Mouse (Mus musculus): Measurements from ENCODE around the gene Mob3a. TPM values are rescaled to one million over a fixed set of nuclear protein-coding genes. Genes with fewer than 3 reads are reported as not detected.

The Mob3a gene
- total and polyA plus RNA-seq, 3 experiments: 56.9 to 84.2 (median 71.4) TPM

DNA sequence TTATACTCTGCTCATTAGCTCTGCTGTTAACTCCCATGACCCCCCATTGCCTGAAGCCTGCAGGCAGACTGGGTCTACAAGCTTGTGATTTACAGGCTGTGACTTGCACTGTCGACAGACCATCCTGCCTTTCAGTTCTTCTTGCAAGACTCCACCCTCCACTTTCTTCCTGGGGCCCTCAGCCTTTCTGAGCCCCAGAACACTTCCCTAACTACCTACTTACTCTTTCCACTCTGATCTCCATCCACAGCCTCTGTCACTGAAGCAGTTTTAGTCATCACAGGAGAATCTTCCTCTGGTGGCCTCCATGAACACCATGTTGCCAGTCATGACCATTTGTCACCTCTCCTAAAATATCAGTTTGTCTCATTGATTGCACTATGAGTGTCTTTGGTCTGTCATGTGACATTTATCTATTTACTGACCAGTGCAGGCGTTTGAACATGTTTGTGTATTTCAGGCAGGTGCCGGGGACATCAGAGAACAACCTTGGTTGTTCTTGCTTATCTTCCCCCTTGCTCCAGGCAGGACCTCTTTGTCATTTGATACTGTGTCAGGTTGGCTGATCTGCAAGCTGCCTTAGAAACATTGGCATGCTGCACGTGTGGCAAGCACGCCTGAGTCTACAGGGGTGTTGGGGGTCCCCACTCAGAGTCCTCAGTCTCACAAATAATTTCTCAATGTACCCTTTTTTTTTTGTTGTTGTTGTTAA, 38.1 kb downstream of the Mob3a start (continued):
- TF ChIP-seq CTCF (conservative IDR thresholded peaks at IDR 0.05 in 1 of 2, IDR thresholded peaks at IDR 0.05 in 1 of 2; ENCODE audit: low read depth in 2 of 2, low read length in 2 of 2) (no peak), SMC3 (IDR thresholded peaks at IDR 0.05; ENCODE audit: low read depth, low read length) (no peak), BHLHE40 (IDR thresholded peaks at IDR 0.05; ENCODE audit: low read depth, low read length) (peak; percentile 90), UBTF (IDR thresholded peaks at IDR 0.05; ENCODE audit: low read depth, low read length) (no peak), MXI1 (IDR thresholded peaks at IDR 0.05; ENCODE audit: low read depth, low read length) (peak; percentile 75), SIN3A (IDR thresholded peaks at IDR 0.05; ENCODE audit: low read length) (no peak; the same call in 1 of the 2 replicates), NELFE (IDR thresholded peaks at IDR 0.05; ENCODE audit: low read depth, low read length) (peak; percentile 8; the same call in 1 of the 2 replicates), CHD1 (IDR thresholded peaks at IDR 0.05; ENCODE audit: low read depth, low read length) (peak; percentile 76; the same call in 1 of the 2 replicates), E2F4 (IDR thresholded peaks at IDR 0.05; ENCODE audit: insufficient replicate concordance, low read depth, low read length) (no peak), POLR2A (IDR thresholded peaks at IDR 0.05; ENCODE audit: low read depth, low read length) (peak; percentile 62; the same call in 1 of the 2 replicates), MAFK (IDR thresholded peaks at IDR 0.05; ENCODE audit: insufficient replicate concordance, low read length) (no peak), ZC3H11A (IDR thresholded peaks at IDR 0.05; ENCODE audit: low read depth, low read length) (no peak), RCOR1 (conservative IDR thresholded peaks at IDR 0.05; ENCODE audit: low read depth, low read length) (no peak), ZKSCAN1 (IDR thresholded peaks at IDR 0.05; ENCODE audit: borderline replicate concordance, low read depth, low read length) (no peak), TBP (conservative IDR thresholded peaks at IDR 0.05; ENCODE audit: low read depth, low read length) (0 out of 2 replicates have a peak, but pooled peaks have one; percentile 10)

DNA sequence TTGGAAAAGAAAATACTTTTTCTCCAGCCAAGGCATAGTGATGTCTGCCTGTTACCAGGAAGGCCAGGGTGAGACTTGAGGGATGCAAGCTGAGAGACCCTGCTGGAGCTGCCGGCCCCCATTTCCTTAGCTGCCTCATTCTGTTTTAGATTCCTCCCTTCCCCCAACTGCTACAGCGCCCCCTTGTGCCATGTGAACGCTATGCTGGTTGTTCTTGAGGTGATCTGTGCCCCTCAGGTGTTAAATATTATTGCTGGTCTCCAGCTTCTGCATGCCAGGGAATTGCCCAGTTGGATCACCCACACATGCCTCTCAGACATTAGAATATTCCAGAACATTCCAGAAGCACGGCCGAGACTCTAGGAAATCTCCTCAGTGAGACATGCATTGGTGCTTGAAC, 40.6 kb downstream of the Mob3a start:
- no peaks in the 10 kb centered on the region for H3K9me3 ChIP-seq (replicated peaks; ENCODE audit: low read length)
- H3K27ac ChIP-seq (ENCODE audit: insufficient read depth, low read depth): no peak overlapping the region
- H3K27me3 ChIP-seq (replicated peaks): no peaks in the 10 kb centered on the region
- in situ Hi-C loops (cut with MboI; ENCODE audit: low pct_ligation_motif_present, low pct_unique_long_range_greater_than_20kb, low sequenced_read_pairs): no loop called here
- no peak overlapping the region for H3K4me3 ChIP-seq (replicated peaks in 1 of 3; ENCODE audit: low read depth in 2 of 3, low read length in 2 of 3, poor library complexity in 1 of 3)
- peaks cover 7 to 10% of the 10 kb centered on the region in 2 experiments for H3K36me3 ChIP-seq (replicated peaks in 1 of 2; ENCODE audit: control insufficient read depth in 1 of 2, insufficient read depth in 1 of 2, low read length in 1 of 2)
- dilution Hi-C loops (cut with MboI; ENCODE audit: extremely low pct_ligation_motif_present, extremely low pct_unique_long_range_greater_than_20kb, low sequenced_read_pairs): no loop called here
- no peaks in the 10 kb centered on the region for H3K79me2 ChIP-seq (replicated peaks; ENCODE audit: control insufficient read depth, extremely low read depth, insufficient read depth, poor library complexity, severe bottlenecking)
- H3K9ac ChIP-seq (ENCODE audit: insufficient read depth, low read depth): no peak overlapping the region
- DNase-seq (ENCODE audit: extremely low read depth): peak; percentile 67
- peak; percentile 43 to 79; a peak in 3 of 4 replicates for TF ChIP-seq CTCF (conservative IDR thresholded peaks at IDR 0.05 in 1 of 2, IDR thresholded peaks at IDR 0.05 in 1 of 2; ENCODE audit: low read depth in 2 of 2, low read length in 2 of 2)
- no peak for TF ChIP-seq ZC3H11A (IDR thresholded peaks at IDR 0.05; ENCODE audit: low read depth, low read length)
- TF ChIP-seq MAZ (IDR thresholded peaks at IDR 0.05; ENCODE audit: low read depth, low read length): no peak
- peak; percentile 9; the same call in 1 of the 2 replicates for TF ChIP-seq ELF1 (IDR thresholded peaks at IDR 0.05; ENCODE audit: low read depth, low read length)
- TF ChIP-seq POLR2AphosphoS2 (IDR thresholded peaks at IDR 0.05; ENCODE audit: low read depth, low read length): no peak
- TF ChIP-seq HCFC1 (IDR thresholded peaks at IDR 0.05; ENCODE audit: low read depth, low read length): no peak
- no peak for TF ChIP-seq NRF1 (IDR thresholded peaks at IDR 0.05; ENCODE audit: low read depth, low read length)
- TF ChIP-seq MAFK (IDR thresholded peaks at IDR 0.05; ENCODE audit: insufficient replicate concordance, low read length): no peak
- no peak for TF ChIP-seq POLR2A (IDR thresholded peaks at IDR 0.05; ENCODE audit: low read depth, low read length)
- TF ChIP-seq JUN (IDR thresholded peaks at IDR 0.05; ENCODE audit: insufficient read depth, low read depth, low read length): no peak
- TF ChIP-seq USF2 (conservative IDR thresholded peaks at IDR 0.05; ENCODE audit: low read depth, low read length): no peak
- no peak for TF ChIP-seq PAX5 (IDR thresholded peaks at IDR 0.05; ENCODE audit: low read length)
- peak; percentile 81 for TF ChIP-seq CHD2 (IDR thresholded peaks at IDR 0.05; ENCODE audit: low read length)
- no peak for TF ChIP-seq ZKSCAN1 (IDR thresholded peaks at IDR 0.05; ENCODE audit: borderline replicate concordance, low read depth, low read length)
- 0 out of 2 replicates have a peak, but pooled peaks have one; percentile 13 for TF ChIP-seq BHLHE40 (IDR thresholded peaks at IDR 0.05; ENCODE audit: low read depth, low read length)
- TF ChIP-seq TBP (conservative IDR thresholded peaks at IDR 0.05; ENCODE audit: low read depth, low read length): no peak
- TF ChIP-seq KAT2A (IDR thresholded peaks at IDR 0.05; ENCODE audit: insufficient replicate concordance, low read length): no peak
- no peak for TF ChIP-seq CHD1 (IDR thresholded peaks at IDR 0.05; ENCODE audit: low read depth, low read length)
- peak; percentile 43 for TF ChIP-seq SMC3 (IDR thresholded peaks at IDR 0.05; ENCODE audit: low read depth, low read length)
- TF ChIP-seq ETS1 (conservative IDR thresholded peaks at IDR 0.05; ENCODE audit: low read depth, low read length): no peak
- TF ChIP-seq TCF12 (IDR thresholded peaks at IDR 0.05; ENCODE audit: low read depth, low read length): no peak
- peak; percentile 13 for TF ChIP-seq RAD21 (IDR thresholded peaks at IDR 0.05; ENCODE audit: low read depth, low read length)
- H3K4me1 ChIP-seq (ENCODE audit: control insufficient read depth in 1 of 2, insufficient read depth in 2 of 2): peaks cover 20 to 73% of the 10 kb centered on the region in 2 experiments
- no peak overlapping the region for H3K4me2 ChIP-seq (ENCODE audit: insufficient read depth, low read depth, poor library complexity, severe bottlenecking)
